Mouse (Mus musculus): Measurements from ENCODE around the gene Atp2a2. TPM values are rescaled to one million over a fixed set of nuclear protein-coding genes. Genes with fewer than 3 reads are reported as not detected.

Atp2a2 gene
- polyA plus RNA-seq, 1 experiment, result 55.9 TPM

GRCm38 (mm10) chr5:122538077-122538476, 36.1 kb upstream of the Atp2a2 start:
- Histone ChIP-seq H3K4me3 (ENCODE audit: control insufficient read depth, low read depth, low read length) (no peak overlapping the region), H3K4me1 (ENCODE audit: control insufficient read depth, insufficient read depth, low read length) (no peaks in the 10 kb centered on the region), H3K36me3 (ENCODE audit: control insufficient read depth, insufficient read depth, low read length) (no peaks in the 10 kb centered on the region), H3K27me3 (ENCODE audit: control insufficient read depth, insufficient read depth, low read length) (no peaks in the 10 kb centered on the region), H3K27ac (ENCODE audit: control insufficient read depth, insufficient read depth, low read depth, low read length) (no peak overlapping the region)
- TF ChIP-seq POLR2A (IDR thresholded peaks at IDR 0.05; ENCODE audit: control insufficient read depth, low read depth, low read length) (no peak), CTCF (IDR thresholded peaks at IDR 0.05; ENCODE audit: control insufficient read depth, insufficient read depth, insufficient replicate concordance, low read depth, low read length) (no peak)

GRCm38 (mm10) chr5:122537654-122538053, 35.6 kb upstream of the Atp2a2 start:
- no peaks in the 10 kb centered on the region for H3K4me1 ChIP-seq (ENCODE audit: control insufficient read depth, insufficient read depth, low read length)
- no peaks in the 10 kb centered on the region for H3K36me3 ChIP-seq (ENCODE audit: control insufficient read depth, insufficient read depth, low read length)
- no peaks in the 10 kb centered on the region for H3K27me3 ChIP-seq (ENCODE audit: control insufficient read depth, insufficient read depth, low read length)
- H3K4me3 ChIP-seq (ENCODE audit: control insufficient read depth, low read depth, low read length), result no peak overlapping the region
- TF ChIP-seq CTCF (IDR thresholded peaks at IDR 0.05; ENCODE audit: control insufficient read depth, insufficient read depth, insufficient replicate concordance, low read depth, low read length), result no peak
- no peak for TF ChIP-seq POLR2A (IDR thresholded peaks at IDR 0.05; ENCODE audit: control insufficient read depth, low read depth, low read length)
- no peak overlapping the region for H3K27ac ChIP-seq (ENCODE audit: control insufficient read depth, insufficient read depth, low read depth, low read length)

- H3K27ac ChIP-seq (ENCODE audit: control insufficient read depth, insufficient read depth, low read depth, low read length), result no peak overlapping the region
- no peaks in the 10 kb centered on the region for H3K27me3 ChIP-seq (ENCODE audit: control insufficient read depth, insufficient read depth, low read length)
- no peak overlapping the region for H3K4me3 ChIP-seq (ENCODE audit: control insufficient read depth, low read depth, low read length)
- TF ChIP-seq POLR2A (IDR thresholded peaks at IDR 0.05; ENCODE audit: control insufficient read depth, low read depth, low read length), result no peak
- TF ChIP-seq CTCF (IDR thresholded peaks at IDR 0.05; ENCODE audit: control insufficient read depth, insufficient read depth, insufficient replicate concordance, low read depth, low read length), result no peak
- no peaks in the 10 kb centered on the region for H3K36me3 ChIP-seq (ENCODE audit: control insufficient read depth, insufficient read depth, low read length)
- H3K4me1 ChIP-seq (ENCODE audit: control insufficient read depth, insufficient read depth, low read length), result peaks cover 3% of the 10 kb centered on the region; the same call in 1 of the 2 replicates
Observed at GRCm38 (mm10) chr5:122533884-122534283, 31.9 kb upstream of the Atp2a2 start.

DNA sequence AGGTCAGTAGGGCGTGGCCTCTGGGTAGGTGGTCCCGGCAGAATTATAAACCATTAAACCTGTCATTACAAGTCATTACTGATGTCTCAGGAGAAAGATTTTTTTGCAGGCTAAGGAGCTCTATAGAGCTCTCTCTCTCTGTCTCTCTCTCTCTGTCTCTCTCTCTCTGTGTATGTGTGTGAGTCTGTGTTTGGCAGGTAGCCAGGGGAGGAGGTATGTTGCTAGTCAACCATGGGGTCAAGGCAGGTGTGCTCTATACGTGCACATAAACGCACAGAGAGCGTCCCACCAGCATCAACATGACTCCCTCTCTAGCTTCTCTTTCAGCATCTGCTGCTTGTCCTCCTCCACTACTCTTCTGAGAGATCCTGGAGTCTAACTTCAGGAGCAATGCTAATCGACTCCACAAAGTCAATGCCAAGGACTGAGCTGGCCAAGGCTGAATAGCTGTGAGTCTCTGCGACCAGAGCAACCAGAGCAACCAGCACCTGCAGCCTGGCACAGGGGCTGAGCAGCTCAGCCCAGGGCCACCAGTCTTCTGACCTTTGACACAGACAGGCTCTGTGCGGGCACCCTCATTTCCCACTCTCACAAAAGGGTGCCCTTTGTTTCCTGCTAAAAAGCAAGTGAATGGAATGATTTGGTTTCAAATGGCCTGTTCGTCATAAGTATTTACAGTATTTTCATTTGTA, 28.0 kb upstream of the Atp2a2 start:
- H3K27me3 ChIP-seq (ENCODE audit: control insufficient read depth, insufficient read depth, low read length), result no peaks in the 10 kb centered on the region
- no peaks in the 10 kb centered on the region for H3K36me3 ChIP-seq (ENCODE audit: control insufficient read depth, insufficient read depth, low read length)
- H3K4me3 ChIP-seq (ENCODE audit: control insufficient read depth, low read depth, low read length), result no peak overlapping the region
- TF ChIP-seq CTCF (IDR thresholded peaks at IDR 0.05; ENCODE audit: control insufficient read depth, insufficient read depth, insufficient replicate concordance, low read depth, low read length) (no peak), POLR2A (IDR thresholded peaks at IDR 0.05; ENCODE audit: control insufficient read depth, low read depth, low read length) (0 out of 2 replicates have a peak, but pooled peaks have one; percentile 8)
- H3K27ac ChIP-seq (ENCODE audit: control insufficient read depth, insufficient read depth, low read depth, low read length), result peak overlapping the region; percentile 47; the same call in 1 of the 2 replicates
- H3K4me1 ChIP-seq (ENCODE audit: control insufficient read depth, insufficient read depth, low read length), result peaks cover 5% of the 10 kb centered on the region; the same call in 1 of the 2 replicates

DNA sequence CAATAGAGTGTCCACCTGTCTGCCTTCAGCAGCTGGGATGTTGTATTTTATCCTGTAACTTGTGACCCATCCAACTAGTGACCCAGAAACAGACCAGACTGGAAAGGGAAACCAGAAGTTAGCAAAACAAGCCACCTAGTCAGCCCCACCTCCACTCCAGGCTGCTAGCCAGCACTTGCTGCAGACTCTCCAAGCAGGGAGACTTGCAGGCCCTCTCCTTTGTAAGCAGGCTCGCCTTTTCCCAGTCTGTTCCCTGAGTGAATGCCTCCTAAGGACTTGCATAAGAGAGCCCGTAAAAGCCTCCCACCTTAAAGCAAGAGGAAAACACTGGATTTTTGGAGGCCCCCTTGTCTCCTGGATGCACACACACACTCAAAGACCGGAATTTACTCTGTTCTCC, 27.3 kb upstream of the Atp2a2 start:
- Histone ChIP-seq H3K4me1 (ENCODE audit: control insufficient read depth, insufficient read depth, low read length) (peaks cover 5% of the 10 kb centered on the region; the same call in 1 of the 2 replicates), H3K36me3 (ENCODE audit: control insufficient read depth, insufficient read depth, low read length) (no peaks in the 10 kb centered on the region), H3K27me3 (ENCODE audit: control insufficient read depth, insufficient read depth, low read length) (no peaks in the 10 kb centered on the region), H3K4me3 (ENCODE audit: control insufficient read depth, low read depth, low read length) (no peak overlapping the region), H3K27ac (ENCODE audit: control insufficient read depth, insufficient read depth, low read depth, low read length) (peak overlapping the region; percentile 47)
- TF ChIP-seq CTCF (IDR thresholded peaks at IDR 0.05; ENCODE audit: control insufficient read depth, insufficient read depth, insufficient replicate concordance, low read depth, low read length) (no peak), POLR2A (IDR thresholded peaks at IDR 0.05; ENCODE audit: control insufficient read depth, low read depth, low read length) (no peak)

GRCm38 (mm10) chr5:122528591-122528990, 26.6 kb upstream of the Atp2a2 start:
- Histone ChIP-seq H3K36me3 (ENCODE audit: control insufficient read depth, insufficient read depth, low read length) (no peaks in the 10 kb centered on the region), H3K4me3 (ENCODE audit: control insufficient read depth, low read depth, low read length) (no peak overlapping the region), H3K27ac (ENCODE audit: control insufficient read depth, insufficient read depth, low read depth, low read length) (peak overlapping the region; percentile 47), H3K4me1 (ENCODE audit: control insufficient read depth, insufficient read depth, low read length) (peaks cover 5% of the 10 kb centered on the region; the same call in 1 of the 2 replicates), H3K27me3 (ENCODE audit: control insufficient read depth, insufficient read depth, low read length) (no peaks in the 10 kb centered on the region)
- no peak for TF ChIP-seq POLR2A (IDR thresholded peaks at IDR 0.05; ENCODE audit: control insufficient read depth, low read depth, low read length)
- TF ChIP-seq CTCF (IDR thresholded peaks at IDR 0.05; ENCODE audit: control insufficient read depth, insufficient read depth, insufficient replicate concordance, low read depth, low read length), result no peak

DNA sequence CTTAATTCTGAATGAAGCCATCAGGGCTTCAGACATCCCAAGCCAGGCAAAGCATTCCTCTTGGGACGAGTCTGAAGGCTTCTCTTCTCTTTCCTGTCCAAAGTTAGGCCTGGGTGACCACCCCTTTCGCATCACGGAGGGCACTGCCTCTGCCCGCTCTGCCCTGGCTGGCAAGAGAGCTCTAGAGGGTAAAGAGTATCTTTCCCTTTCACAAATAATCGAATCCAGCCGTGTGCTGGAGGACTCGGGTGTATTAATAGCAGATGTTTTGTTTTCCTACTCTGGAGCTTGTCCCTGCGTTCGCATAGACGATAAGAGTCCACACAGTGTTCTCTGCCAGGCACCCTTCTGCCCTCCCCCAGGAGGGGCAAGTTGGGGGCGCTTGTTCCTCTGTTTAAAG, 25.7 kb upstream of the Atp2a2 start:
- Histone ChIP-seq H3K36me3 (ENCODE audit: control insufficient read depth, insufficient read depth, low read length) (no peaks in the 10 kb centered on the region), H3K27me3 (ENCODE audit: control insufficient read depth, insufficient read depth, low read length) (no peaks in the 10 kb centered on the region), H3K4me3 (ENCODE audit: control insufficient read depth, low read depth, low read length) (no peak overlapping the region), H3K4me1 (ENCODE audit: control insufficient read depth, insufficient read depth, low read length) (peaks cover 5% of the 10 kb centered on the region; the same call in 1 of the 2 replicates), H3K27ac (ENCODE audit: control insufficient read depth, insufficient read depth, low read depth, low read length) (peak overlapping the region; percentile 75)
- TF ChIP-seq POLR2A (IDR thresholded peaks at IDR 0.05; ENCODE audit: control insufficient read depth, low read depth, low read length) (no peak), CTCF (IDR thresholded peaks at IDR 0.05; ENCODE audit: control insufficient read depth, insufficient read depth, insufficient replicate concordance, low read depth, low read length) (no peak)
